Mouse (Mus musculus): ENCODE results near the gene Tardbp. TPM values are rescaled to one million over a fixed set of nuclear protein-coding genes. Genes with fewer than 3 reads are reported as not detected.

Tardbp gene
- 100 to 1,000 TPM; 160 to 166 TPM for total RNA-seq (2023)

DNA sequence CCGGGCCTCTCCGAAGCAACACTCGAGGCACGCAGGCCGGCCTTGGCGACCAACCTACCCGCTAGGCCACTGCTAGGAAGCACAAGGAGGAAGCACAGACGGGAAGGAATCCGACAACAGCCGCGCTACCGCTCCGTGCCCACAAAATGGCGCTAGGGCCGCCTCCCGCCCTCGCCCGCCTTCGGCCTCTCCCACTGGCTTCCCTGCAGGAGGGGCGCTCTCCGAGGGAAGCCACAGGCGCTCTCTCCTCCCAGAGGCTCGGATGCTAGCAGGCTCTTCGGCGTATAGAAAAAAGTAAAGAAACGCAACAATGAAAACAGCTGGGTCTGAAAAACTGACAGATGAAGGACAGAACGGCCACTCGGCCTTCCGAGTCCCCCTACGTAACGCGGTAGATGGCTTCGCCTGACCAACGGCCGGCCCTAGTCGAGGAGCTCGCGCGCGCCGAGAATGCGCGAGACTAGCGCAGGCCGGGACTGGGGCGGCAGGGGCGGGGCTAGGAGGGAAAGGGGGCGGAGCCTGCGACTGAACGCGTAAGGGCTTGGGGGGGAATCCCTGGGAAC is at the start of gene Tardbp:
Tardbp (minus strand) TSS at position 397 of the 563 bp plus-strand sequence.

DNA sequence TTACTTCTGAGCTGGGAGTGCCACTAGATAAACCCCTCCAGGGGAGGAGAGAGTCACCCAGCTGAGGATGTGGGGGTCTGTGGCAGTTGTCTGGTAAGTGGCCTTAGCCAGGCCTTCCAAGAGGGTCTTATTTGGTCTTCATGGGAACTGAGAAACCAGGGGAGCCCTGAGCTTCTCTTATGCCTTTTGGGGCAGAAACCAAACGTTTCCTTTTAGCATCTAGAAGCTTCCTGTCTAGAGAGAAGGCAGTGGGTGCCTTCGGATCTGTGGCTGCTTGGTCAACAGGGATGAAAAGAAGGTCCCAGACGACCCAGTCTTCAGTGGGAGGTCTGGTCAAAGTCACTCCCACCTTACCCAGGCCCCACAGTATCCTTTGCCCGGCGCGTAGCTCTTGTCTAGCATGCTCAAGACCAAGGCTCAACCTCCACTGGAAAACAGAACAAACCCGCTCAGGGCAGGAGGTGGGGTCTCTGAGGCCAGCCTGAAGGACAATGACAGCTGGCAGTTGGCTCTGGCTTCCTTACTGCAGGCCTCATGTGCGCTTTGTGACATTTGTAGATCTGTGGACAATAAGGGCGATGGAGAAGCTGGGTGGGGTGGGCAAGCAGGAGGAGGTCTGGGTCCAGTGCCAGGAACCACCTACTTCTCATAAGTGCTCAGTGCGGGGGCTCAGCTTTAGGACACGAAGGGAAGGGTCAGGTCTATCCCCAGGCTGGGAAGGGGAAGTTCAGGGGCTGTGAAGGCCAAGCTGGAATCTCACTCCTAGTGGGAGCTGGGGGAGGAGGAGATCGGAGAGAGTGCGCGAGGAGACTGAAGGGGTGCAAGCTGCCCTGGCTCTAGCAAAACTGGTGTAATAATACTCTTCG is 16.7 kb upstream of the Tardbp start, which contains the start of gene Gm572:
Gm572 (plus strand) TSS at position 27 of the 866 bp plus-strand sequence.

DNA sequence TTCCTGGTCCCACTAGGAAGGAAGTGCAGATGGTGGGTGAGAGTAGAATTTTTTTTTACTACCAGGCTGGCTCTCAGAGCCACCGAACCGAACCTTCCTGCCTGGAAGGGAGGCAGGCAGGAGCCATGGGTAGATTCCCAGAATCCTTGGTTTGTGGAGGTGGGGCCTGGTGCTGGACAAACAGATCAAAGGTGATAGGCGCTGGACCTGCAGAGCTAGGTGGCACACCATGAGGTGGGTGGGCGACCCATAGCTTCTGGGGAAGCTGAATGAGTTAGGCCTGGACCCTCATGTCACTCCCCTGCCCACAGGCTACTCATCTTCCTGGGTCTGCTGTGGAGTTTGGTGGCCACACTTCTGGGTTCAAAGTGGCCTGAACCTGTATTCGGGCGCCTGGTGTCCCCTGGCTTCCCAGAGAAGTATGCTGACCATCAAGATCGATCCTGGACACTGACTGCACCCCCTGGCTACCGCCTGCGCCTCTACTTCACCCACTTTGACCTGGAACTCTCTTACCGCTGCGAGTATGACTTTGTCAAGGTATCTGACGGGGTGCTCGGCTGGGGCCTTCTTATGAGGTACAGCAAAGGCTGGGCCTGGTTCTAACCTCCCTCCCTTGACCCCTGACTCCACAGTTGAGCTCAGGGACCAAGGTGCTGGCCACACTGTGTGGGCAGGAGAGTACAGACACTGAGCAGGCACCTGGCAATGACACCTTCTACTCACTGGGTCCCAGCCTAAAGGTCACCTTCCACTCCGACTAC is 24.3 kb downstream of the Tardbp start, which contains the start of gene Masp2:
Masp2 (plus strand) TSS at position 198 of the 764 bp plus-strand sequence.

DNA sequence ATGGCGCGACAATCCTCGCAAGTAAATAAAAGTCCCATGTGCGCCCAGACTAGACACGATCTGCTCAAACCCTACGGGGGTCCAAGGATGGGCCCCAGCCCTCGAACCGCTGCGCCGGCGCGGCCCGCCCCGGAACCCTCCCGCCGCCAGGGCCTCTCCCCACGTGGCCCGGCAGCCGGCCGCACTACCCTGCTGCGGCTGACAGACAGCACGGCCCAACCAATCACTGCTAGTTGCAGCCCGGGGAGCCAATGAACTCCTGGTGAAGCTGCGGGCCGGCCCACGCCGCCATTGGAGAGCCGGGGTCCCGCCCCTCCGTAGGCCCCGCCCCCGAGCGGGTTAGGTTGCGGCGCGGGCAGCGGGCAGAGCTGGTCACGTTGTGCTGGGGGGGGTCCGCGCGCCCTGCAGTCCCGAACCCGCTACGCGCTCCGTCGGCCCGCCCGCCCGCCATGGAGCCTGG is 35.6 kb downstream of the Tardbp start, which contains the start of gene Srm:
Srm (plus strand) TSS at position 333 of the 460 bp plus-strand sequence.

Other genes with a start within 250 kb of the Tardbp start
- gene Ubiad1, start 182.2 kb downstream of the Tardbp start, total RNA-seq (2023), result 1 to 10 TPM; 4.9 to 5.0 TPM
- 10 to 100 TPM; 23.1 to 25.3 TPM for gene Mtor, start 178.4 kb downstream of the Tardbp start, total RNA-seq (2023)
- not detected for gene Angptl7, start 126.6 kb downstream of the Tardbp start, total RNA-seq (2023)
- gene Exosc10, start 68.6 kb downstream of the Tardbp start, total RNA-seq (2023), result 10 to 100 TPM; 41.8 to 42.7 TPM
- 10 to 100 TPM; 19.6 to 20.5 TPM for gene Srm, start 35.5 kb downstream of the Tardbp start, total RNA-seq (2023)
- gene Masp2, start 24.5 kb downstream of the Tardbp start, total RNA-seq (2023), result under 1 TPM in 1 of 2 experiments, not detected in 1; 0.60 TPM
- not detected for gene Gm572, start 16.3 kb upstream of the Tardbp start, total RNA-seq (2023)
- 10 to 100 TPM; 14.9 to 15.0 TPM for gene Casz1, start 177.4 kb upstream of the Tardbp start, total RNA-seq (2023)

Data from neutrophil, adult 83 days (primary cell).